Mouse (Mus musculus): ENCODE measurements around the gene Epb41l1. TPM values are rescaled to one million over a fixed set of nuclear protein-coding genes. Genes with fewer than 3 reads are reported as not detected.
"Not testable (repeated sequence)": the region's sequence is repeated elsewhere in the genome, so short reads cannot be mapped to it uniquely, and the experiment has no call there.

The Epb41l1 gene
- 3.0 and 3.3 TPM in 2 replicates for polyA plus RNA-seq (2015; fragmentation: Nextera tagmentation; extraction: Ambion mirVana)

DNA sequence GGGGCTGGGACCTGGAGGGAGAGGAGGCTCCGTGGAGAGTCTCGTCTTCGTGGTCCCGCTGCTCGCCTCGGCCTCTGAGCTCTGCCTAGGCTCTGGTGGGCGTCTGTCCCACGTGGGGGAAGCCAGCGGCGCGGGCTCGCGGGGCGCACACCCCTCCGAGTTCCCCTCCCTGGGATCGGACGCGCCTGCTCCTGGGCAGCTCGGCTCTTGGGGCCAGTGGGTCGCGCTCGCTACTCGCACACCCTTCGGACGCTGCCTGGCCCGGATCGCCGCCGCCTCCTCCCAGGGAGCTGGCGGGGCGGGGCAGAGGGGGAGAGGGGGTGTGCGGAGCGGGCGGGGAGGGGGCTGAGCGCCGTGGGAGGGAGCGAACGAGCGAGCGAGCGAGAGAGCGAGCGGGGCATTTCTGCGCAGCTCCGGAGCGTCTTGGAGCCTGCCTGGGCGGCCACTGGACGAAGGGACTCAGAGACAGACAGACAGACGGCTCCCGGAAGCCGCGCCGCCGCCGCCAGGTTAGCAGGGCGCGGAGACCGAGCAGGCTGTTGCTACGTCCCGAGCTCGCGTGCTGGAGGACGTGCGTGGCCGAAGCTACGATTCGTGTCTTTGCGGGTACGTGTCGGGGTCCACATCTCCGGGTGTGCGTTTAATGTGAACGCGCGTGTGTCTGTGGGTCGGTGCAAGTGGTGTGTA is at the start of gene Epb41l1:
TSS of gene Epb41l1 (plus strand) at position 216 of the 687 bp plus-strand sequence.
- H3K4me2 ChIP-seq: peak within 1 kb of the TSS; percentile 98
- peak within 1 kb of the TSS; percentile 63 for H3K4me3 ChIP-seq (replicated peaks)
- peaks cover 23% of the 10 kb centered on the region for H3K4me1 ChIP-seq
- H3K27ac ChIP-seq: peak within 1 kb of the TSS; percentile 65
- no peaks in the 10 kb centered on the region for H3K9me3 ChIP-seq
- peak within 1 kb of the TSS; percentile 56 for H3K9ac ChIP-seq
- ATAC-seq (ENCODE audit: insufficient read depth, low FRiP score, low read depth): peak; percentile 32
- under 1% methylated on average over 71 of the region's 76 CpGs for WGBS
- peaks cover 19% of the 10 kb centered on the region for H3K27me3 ChIP-seq (replicated peaks)
- H3K36me3 ChIP-seq: no peaks in the 10 kb centered on the region

DNA sequence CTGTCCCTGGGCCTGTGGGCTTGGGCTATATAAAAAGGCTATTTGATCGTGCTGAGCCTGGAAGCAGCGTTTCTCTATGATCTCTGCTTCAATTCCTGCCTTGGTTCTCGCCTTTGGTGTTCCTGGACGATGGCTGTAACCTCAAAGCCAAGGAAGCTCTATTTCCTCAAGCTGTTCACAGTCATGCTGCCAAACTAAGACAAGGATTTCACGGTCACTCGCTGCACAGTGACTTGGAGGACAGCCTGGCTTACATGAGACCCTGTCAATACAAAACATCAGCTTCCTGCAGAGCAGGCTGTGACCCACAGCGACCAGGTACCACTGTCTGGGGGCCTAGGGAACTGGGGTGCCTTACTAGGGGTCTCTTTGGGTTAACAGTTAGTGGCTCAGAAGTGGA is 43.8 kb upstream of the Epb41l1 start:
- no peaks in the 10 kb centered on the region for H3K27me3 ChIP-seq (replicated peaks)
- no peaks in the 10 kb centered on the region for H3K36me3 ChIP-seq
- ATAC-seq (ENCODE audit: insufficient read depth, low FRiP score, low read depth): no peak
- no peak overlapping the region for H3K4me3 ChIP-seq (replicated peaks)
- H3K4me2 ChIP-seq: no peak overlapping the region
- H3K9ac ChIP-seq: no peak overlapping the region
- H3K27ac ChIP-seq: no peak overlapping the region
- H3K4me1 ChIP-seq: no peaks in the 10 kb centered on the region
- 82% methylated on average over 7 of the region's 7 CpGs for WGBS
- no peaks in the 10 kb centered on the region for H3K9me3 ChIP-seq

DNA sequence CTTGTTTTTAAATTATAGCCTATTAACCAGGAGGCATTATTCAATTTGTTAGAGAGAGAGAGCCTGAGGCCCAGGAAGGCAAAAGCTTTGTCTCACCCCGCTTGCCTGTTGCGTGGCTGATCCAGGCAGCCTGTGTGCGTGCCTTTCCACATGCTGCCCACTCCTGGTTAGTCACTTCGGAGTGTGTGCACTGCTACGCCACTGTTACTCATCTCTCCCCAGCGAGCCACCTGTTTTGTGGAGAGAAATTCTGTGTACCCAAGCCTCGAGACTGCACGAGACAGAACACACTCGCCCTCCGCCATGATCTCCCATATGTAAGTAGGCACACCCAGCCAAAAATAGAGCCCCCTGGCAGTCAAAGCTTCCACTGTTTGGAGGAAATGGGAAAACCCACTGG is 40.8 kb upstream of the Epb41l1 start:
- Histone ChIP-seq H3K36me3 (no peaks in the 10 kb centered on the region), H3K9me3 (no peaks in the 10 kb centered on the region), H3K4me3 (replicated peaks) (no peak overlapping the region), H3K4me2 (no peak overlapping the region), H3K4me1 (no peaks in the 10 kb centered on the region), H3K9ac (no peak overlapping the region), H3K27me3 (replicated peaks) (no peaks in the 10 kb centered on the region), H3K27ac (no peak overlapping the region)
- 83% methylated on average over 10 of the region's 10 CpGs for WGBS
- ATAC-seq (ENCODE audit: insufficient read depth, low FRiP score, low read depth): no peak

DNA sequence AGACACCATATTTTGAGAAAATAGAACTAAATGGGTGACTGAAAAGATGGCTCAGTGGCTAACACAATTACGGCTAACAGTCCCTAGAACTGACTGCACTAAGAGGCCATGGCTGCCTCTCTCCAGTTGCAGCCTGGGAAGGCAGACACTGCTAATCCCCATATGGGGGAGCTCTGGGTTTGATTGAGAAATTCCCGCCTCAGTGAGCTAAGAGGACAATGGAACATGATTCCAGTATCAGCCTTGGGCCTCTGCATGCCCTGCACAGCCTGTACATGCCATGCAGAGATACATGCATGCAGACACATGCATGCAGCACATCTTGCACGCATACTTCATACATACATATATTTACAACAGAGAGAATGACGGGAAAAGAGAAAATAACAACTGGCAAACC is 39.4 kb upstream of the Epb41l1 start:
- WGBS: 73% methylated on average over 4 of the region's 4 CpGs
- Histone ChIP-seq H3K27ac (no peak overlapping the region), H3K27me3 (replicated peaks) (no peaks in the 10 kb centered on the region), H3K4me2 (no peak overlapping the region), H3K9ac (no peak overlapping the region), H3K4me1 (no peaks in the 10 kb centered on the region), H3K36me3 (no peaks in the 10 kb centered on the region), H3K4me3 (replicated peaks) (no peak overlapping the region), H3K9me3 (no peaks in the 10 kb centered on the region)
- ATAC-seq (ENCODE audit: insufficient read depth, low FRiP score, low read depth): no peak

DNA sequence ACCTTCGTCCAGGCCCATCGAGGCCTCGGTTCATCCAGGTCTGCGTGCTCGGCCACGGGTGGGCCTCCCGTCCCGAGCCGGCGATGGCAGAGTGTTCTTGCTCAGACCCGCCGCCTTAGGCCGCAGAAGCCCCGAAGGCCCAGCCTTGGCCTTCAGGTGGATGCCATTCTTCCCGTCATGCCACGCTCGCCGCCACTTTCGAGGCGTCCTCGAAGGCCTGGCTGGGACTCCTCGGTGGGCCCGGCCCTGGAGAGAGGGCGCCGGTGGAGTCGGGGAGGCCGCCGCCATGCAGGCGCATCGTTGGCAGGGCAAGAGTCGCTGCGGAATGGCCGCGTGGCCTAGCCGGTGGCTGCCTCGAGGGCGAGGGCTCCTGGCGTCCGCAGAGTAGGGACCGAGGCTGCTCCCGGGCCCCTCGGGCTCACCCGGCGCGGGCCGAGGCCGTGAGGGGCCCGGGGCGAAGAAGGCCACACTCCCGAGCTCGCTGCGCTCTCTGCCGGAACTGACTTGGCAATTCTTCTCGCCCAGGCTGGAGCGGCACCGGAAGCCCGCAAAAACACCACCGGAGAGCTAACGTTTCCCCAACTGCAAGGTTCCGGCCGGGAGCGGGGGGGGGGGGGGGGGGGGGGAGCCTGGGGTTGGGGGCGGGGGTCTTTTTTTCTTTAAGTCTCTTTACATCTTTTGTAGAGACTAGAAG is 28.1 kb upstream of the Epb41l1 start:
- H3K9ac ChIP-seq; H3K9me3 ChIP-seq; H3K27ac ChIP-seq; H3K27me3 ChIP-seq (replicated peaks); H3K4me1 ChIP-seq; H3K36me3 ChIP-seq: not testable (repeated sequence)
- WGBS: 0% methylated on average over 12 of the region's 63 CpGs
- ATAC-seq (ENCODE audit: insufficient read depth, low FRiP score, low read depth): peak; percentile 92
- Histone ChIP-seq H3K4me3 (replicated peaks) (peak overlapping the region; percentile 38), H3K4me2 (peak overlapping the region; percentile 34; the same call in 1 of the 2 replicates)

DNA sequence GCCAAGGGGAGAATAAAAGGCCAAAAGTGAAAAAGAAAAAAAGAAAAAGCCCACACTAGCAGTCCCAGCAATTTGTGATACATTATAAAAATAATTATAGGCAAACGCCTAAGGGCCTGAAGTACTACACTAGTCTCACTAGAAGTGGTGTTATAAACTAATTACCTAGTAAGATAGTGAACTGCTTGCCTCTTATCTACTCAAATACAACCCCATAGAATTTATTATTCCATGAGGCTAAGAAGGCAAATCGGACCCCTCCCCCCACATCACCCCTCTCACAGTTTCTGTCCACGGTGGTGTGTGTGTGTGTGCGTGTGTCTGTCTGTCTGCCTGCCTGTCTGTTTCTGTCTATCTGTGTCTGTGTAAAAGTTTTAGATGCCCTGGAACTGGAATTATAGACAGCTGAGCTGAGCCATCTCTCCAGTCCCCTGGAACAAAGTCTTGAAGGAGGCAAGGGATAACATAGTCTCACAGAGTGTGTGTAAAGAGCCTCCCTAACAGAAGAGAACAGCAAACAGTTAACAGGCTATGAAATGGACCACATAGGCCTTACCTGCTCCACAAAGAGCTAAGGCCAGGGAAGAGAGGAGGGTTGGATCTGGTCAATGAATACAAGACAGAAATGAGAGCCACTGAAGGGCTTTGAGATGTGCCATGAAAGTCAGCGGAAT is 27.4 kb upstream of the Epb41l1 start:
- Histone ChIP-seq H3K27me3 (replicated peaks) (no peaks in the 10 kb centered on the region), H3K4me3 (replicated peaks) (peak overlapping the region; percentile 38; the same call in 1 of the 2 replicates), H3K9ac (no peak overlapping the region), H3K4me1 (no peaks in the 10 kb centered on the region), H3K36me3 (no peaks in the 10 kb centered on the region), H3K27ac (no peak overlapping the region), H3K4me2 (peak overlapping the region; percentile 34; the same call in 1 of the 2 replicates), H3K9me3 (no peaks in the 10 kb centered on the region)
- no peak for ATAC-seq (ENCODE audit: insufficient read depth, low FRiP score, low read depth)
- WGBS: 57% methylated on average over 5 of the region's 5 CpGs

DNA sequence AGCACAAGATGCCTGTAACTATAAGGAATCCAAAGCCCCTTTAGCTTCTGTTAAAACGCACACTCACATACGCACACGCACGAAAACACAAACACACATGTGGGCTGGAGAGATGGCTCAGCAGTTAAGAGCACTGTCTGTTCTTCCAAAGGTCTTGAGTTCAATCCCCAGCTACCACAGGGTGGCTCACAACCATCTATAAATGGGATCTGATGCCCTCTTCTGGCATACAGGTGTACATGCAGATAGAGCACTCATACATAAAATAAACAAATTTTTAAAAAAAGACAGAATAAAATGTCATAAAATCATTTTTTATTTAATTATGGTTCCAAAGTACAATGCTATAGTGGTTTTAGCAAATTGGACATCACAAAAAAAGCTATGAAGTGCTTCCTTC is 26.4 kb upstream of the Epb41l1 start:
- no peak for ATAC-seq (ENCODE audit: insufficient read depth, low FRiP score, low read depth)
- H3K36me3 ChIP-seq: no peaks in the 10 kb centered on the region
- no peak overlapping the region for H3K4me3 ChIP-seq (replicated peaks)
- WGBS: 91% methylated on average over 4 of the region's 4 CpGs
- no peaks in the 10 kb centered on the region for H3K27me3 ChIP-seq (replicated peaks)
- no peaks in the 10 kb centered on the region for H3K4me1 ChIP-seq
- H3K27ac ChIP-seq: no peak overlapping the region
- H3K9ac ChIP-seq: no peak overlapping the region
- H3K9me3 ChIP-seq: no peaks in the 10 kb centered on the region
- no peak overlapping the region for H3K4me2 ChIP-seq

DNA sequence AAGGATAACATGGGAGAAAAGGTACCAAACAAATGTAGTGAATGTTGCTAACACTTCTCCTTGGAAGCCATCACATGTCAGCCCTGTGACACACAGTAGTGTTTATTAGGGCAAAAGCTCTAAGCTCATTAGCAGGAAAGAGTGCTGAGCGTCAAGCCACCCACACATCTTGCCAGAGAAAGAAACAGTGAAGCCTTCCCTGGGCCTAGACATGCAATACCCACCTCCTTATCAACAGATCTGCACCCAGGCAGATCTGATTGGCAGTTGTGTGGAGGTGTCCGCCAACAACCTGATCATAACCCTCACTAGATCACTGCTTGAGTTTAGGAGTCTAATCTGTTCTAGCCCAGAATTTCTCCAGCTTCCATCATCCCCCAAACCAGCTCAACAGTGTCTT is 24.6 kb upstream of the Epb41l1 start:
- Histone ChIP-seq H3K27ac (no peak overlapping the region), H3K4me1 (no peaks in the 10 kb centered on the region), H3K36me3 (no peaks in the 10 kb centered on the region), H3K9ac (no peak overlapping the region), H3K4me2 (no peak overlapping the region), H3K4me3 (replicated peaks) (no peak overlapping the region), H3K27me3 (replicated peaks) (no peaks in the 10 kb centered on the region), H3K9me3 (no peaks in the 10 kb centered on the region)
- WGBS: 78% methylated on average over 2 of the region's 2 CpGs
- ATAC-seq (ENCODE audit: insufficient read depth, low FRiP score, low read depth): no peak

DNA sequence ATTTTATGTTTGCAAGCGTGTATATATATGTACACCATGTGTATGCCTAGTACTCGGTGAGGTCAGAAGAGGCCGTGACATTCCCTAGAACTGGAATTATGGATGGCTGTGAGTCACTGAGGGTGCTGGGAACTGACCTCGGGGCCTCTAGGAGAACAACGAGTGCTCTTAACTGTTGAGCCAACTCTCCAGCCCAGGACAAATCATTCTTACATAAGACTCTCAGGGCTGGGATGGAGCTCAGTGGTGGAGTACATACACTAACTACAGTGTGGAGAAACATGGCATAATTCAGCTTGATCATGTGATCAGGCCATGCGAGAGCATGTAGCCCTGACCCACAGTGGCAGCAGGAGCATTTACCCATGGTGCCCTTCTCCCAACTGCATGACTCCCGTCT is 22.7 kb upstream of the Epb41l1 start:
- Histone ChIP-seq H3K27me3 (replicated peaks) (no peaks in the 10 kb centered on the region), H3K9ac (no peak overlapping the region), H3K4me3 (replicated peaks) (no peak overlapping the region), H3K27ac (no peak overlapping the region), H3K36me3 (no peaks in the 10 kb centered on the region), H3K4me1 (no peaks in the 10 kb centered on the region), H3K9me3 (no peaks in the 10 kb centered on the region), H3K4me2 (no peak overlapping the region)
- ATAC-seq (ENCODE audit: insufficient read depth, low FRiP score, low read depth): no peak
- WGBS: 91% methylated on average over 7 of the region's 7 CpGs

DNA sequence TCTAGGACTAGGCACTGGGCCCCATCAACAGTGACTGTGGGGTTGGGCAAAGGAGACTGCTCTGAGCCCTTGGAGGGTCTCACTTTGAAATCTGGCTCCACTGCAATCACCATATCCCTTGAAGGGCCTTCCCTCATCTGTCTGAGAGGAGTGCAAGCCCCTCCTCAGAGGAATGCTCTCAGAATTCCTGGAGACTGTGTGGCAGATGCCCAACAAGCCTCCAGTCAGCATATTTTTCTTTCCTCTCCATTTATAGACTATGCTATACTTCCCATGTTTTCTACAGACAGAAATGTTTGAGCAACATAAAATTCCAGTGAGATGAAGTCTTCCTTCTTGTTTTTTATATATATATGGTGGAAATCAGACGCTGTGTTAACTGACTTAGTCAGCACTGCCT is 21.2 kb upstream of the Epb41l1 start:
- H3K27ac ChIP-seq: no peak overlapping the region
- no peaks in the 10 kb centered on the region for H3K4me1 ChIP-seq
- no peak overlapping the region for H3K4me2 ChIP-seq
- no peak for ATAC-seq (ENCODE audit: insufficient read depth, low FRiP score, low read depth)
- WGBS: 63% methylated on average over 1 of the region's 1 CpGs
- no peaks in the 10 kb centered on the region for H3K36me3 ChIP-seq
- no peaks in the 10 kb centered on the region for H3K27me3 ChIP-seq (replicated peaks)
- H3K9me3 ChIP-seq: no peaks in the 10 kb centered on the region
- no peak overlapping the region for H3K4me3 ChIP-seq (replicated peaks)
- no peak overlapping the region for H3K9ac ChIP-seq

DNA sequence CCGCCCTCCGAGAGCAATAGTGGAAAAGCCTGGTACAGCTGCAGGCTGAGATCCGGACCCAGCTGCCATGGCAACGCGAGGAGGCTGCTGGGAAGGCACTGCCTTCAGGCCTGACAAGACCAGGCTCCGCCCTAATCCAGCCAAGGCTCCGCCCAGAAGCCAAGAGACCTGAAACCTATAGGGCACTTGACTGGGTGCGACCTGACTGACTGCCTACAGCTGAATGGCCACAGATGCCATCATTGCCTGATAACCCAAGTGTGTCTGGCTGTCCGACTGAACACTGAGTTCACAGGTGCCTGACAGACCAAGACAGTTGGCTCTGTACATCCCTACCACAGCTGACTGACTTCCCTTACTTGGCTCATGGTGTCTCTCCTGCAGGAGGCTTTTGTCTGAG is 19.4 kb upstream of the Epb41l1 start:
- H3K9ac ChIP-seq: no peak overlapping the region
- H3K9me3 ChIP-seq: no peaks in the 10 kb centered on the region
- no peaks in the 10 kb centered on the region for H3K4me1 ChIP-seq
- H3K36me3 ChIP-seq: no peaks in the 10 kb centered on the region
- peak; percentile 78 for ATAC-seq (ENCODE audit: insufficient read depth, low FRiP score, low read depth)
- no peak overlapping the region for H3K27ac ChIP-seq
- no peaks in the 10 kb centered on the region for H3K27me3 ChIP-seq (replicated peaks)
- WGBS: 7% methylated on average over 9 of the region's 9 CpGs
- peak overlapping the region; percentile 17; the same call in 1 of the 2 replicates for H3K4me2 ChIP-seq
- H3K4me3 ChIP-seq (replicated peaks): no peak overlapping the region

DNA sequence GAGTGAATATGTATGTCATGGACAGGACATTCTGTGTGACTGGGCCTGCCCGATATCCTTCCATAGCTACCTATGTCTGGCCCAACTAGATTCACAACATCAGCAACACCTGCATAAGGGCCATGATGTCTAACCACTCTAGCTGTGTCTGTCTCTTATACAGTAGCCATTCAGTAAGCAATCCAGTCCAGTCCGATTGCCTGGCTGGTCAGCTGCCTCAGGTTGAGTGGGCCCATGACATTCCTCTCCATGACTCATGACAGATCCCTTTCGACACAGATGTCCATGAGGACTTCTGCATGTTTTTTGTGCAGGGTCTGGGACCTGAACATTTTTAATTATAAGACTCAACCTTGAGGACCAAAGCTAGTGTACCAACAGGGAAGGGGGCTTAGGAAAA is 18.7 kb upstream of the Epb41l1 start:
- WGBS: 89% methylated on average over 3 of the region's 3 CpGs
- H3K4me2 ChIP-seq: no peak overlapping the region
- no peak for ATAC-seq (ENCODE audit: insufficient read depth, low FRiP score, low read depth)

More for the DNA sequence above, 18.7 kb upstream of the Epb41l1 start:
- Histone ChIP-seq H3K36me3 (no peaks in the 10 kb centered on the region), H3K4me1 (no peaks in the 10 kb centered on the region), H3K9me3 (no peaks in the 10 kb centered on the region), H3K27me3 (replicated peaks) (no peaks in the 10 kb centered on the region), H3K9ac (no peak overlapping the region), H3K4me3 (replicated peaks) (no peak overlapping the region), H3K27ac (no peak overlapping the region)

All from stomach, embryonic 15.5 days (tissue).